Mouse (Mus musculus) CD8-positive naive resting alpha-beta T cell, adult 2 months (primary cell): ENCODE data around the gene Dnajc6.

ENCODE experiments used
- DNase-seq, 2 experiments: peaks; one replicate each; pipeline ENCODE4 v3.0.0; 2022; ENCODE audit warnings: low read depth in 2 of 2, low spot score in 2 of 2

The Dnajc6 gene

GRCm38 (mm10) chr4:101564746-101565417, 68.4 kb downstream of the Dnajc6 start:
- no peak for DNase-seq

GRCm38 (mm10) chr4:101569076-101569475, 72.6 kb downstream of the Dnajc6 start:
- DNase-seq, result no peak

GRCm38 (mm10) chr4:101572142-101572541, 75.7 kb downstream of the Dnajc6 start:
- no peak for DNase-seq

GRCm38 (mm10) chr4:101575307-101575706, 78.9 kb downstream of the Dnajc6 start:
- no peak for DNase-seq

- no peak for DNase-seq
These were observed 82.3 kb downstream of the Dnajc6 start for GRCm38 (mm10) chr4:101578720-101579119.

GRCm38 (mm10) chr4:101579517-101579916, 83.1 kb downstream of the Dnajc6 start:
- no peak for DNase-seq

GRCm38 (mm10) chr4:101581156-101581555, 84.7 kb downstream of the Dnajc6 start:
- DNase-seq, result no peak

- no peak for DNase-seq
These were observed 86.4 kb downstream of the Dnajc6 start for GRCm38 (mm10) chr4:101582882-101583281.

- no peak for DNase-seq
These were observed 88.3 kb downstream of the Dnajc6 start for GRCm38 (mm10) chr4:101584524-101585454.

GRCm38 (mm10) chr4:101585455-101586184, 89.2 kb downstream of the Dnajc6 start:
- no peak for DNase-seq

- no peak for DNase-seq
These were observed 92.5 kb downstream of the Dnajc6 start for GRCm38 (mm10) chr4:101588932-101589331.

GRCm38 (mm10) chr4:101589771-101590170, 93.3 kb downstream of the Dnajc6 start:
- DNase-seq, result no peak

- no peak for DNase-seq
These were observed 95.0 kb downstream of the Dnajc6 start for GRCm38 (mm10) chr4:101591400-101591799.

GRCm38 (mm10) chr4:101592466-101592865, 96.0 kb downstream of the Dnajc6 start:
- DNase-seq, result no peak

GRCm38 (mm10) chr4:101601758-101602157, 105.3 kb downstream of the Dnajc6 start:
- DNase-seq, result peak in 1 of 2 experiments; percentile 4

- no peak for DNase-seq
These were observed 107.2 kb downstream of the Dnajc6 start for GRCm38 (mm10) chr4:101603635-101604034.

- no peak for DNase-seq
These were observed 120.1 kb downstream of the Dnajc6 start for GRCm38 (mm10) chr4:101616520-101616919.

GRCm38 (mm10) chr4:101617742-101618141, 121.3 kb downstream of the Dnajc6 start:
- DNase-seq, result no peak

- DNase-seq, result no peak
These were observed 123.8 kb downstream of the Dnajc6 start for GRCm38 (mm10) chr4:101620206-101620605.

- DNase-seq, result no peak
These were observed 124.8 kb downstream of the Dnajc6 start for GRCm38 (mm10) chr4:101621241-101621640.

- DNase-seq, result no peak
These were observed 128.8 kb downstream of the Dnajc6 start for GRCm38 (mm10) chr4:101625278-101625677.
